Mouse (Mus musculus) forebrain, embryonic 12.5 days (tissue): ENCODE measurements at regions not wholly inside any gene's neighbourhood (a gene's known extent, or its start where the extent isn't known, plus 50 kb on each side); places are given as distances from the start of the nearest gene placed in this dataset.

Experiments
- ATAC-seq: fragments of 200-750 bp; cut with Nextera tagmentation; 2 replicates; pipeline ENCODE4 v1.8.0; 2017; ENCODE audit warnings: moderate TSS enrichment; ENCODE audit not compliant: low FRiP score
- H3K27ac ChIP-seq: fragments of 300-500 bp; sonication (generic); 2 replicates; pipeline ENCODE4 v1.5.1; 2016; ENCODE audit warnings: mild to moderate bottlenecking
- H3K27me3 ChIP-seq: fragments of 300-500 bp; sonication (generic); 2 replicates; pipeline ENCODE4 v1.6.1; 2016; ENCODE audit warnings: mild to moderate bottlenecking
- H3K36me3 ChIP-seq: fragments of 300-500 bp; sonication (generic); replicated peaks from 2 replicates; pipeline ENCODE4 v1.6.1; 2016; ENCODE audit warnings: mild to moderate bottlenecking
- H3K4me1 ChIP-seq: fragments of 300-500 bp; sonication (generic); 2 replicates; pipeline ENCODE4 v1.6.1; 2016
- H3K4me2 ChIP-seq: fragments of 300-500 bp; sonication (generic); 2 replicates; pipeline ENCODE4 v1.6.1; 2016; ENCODE audit warnings: mild to moderate bottlenecking, moderate library complexity
- H3K4me3 ChIP-seq: fragments of 300-500 bp; sonication (generic); replicated peaks from 2 replicates; pipeline ENCODE4 v1.5.1; 2016; ENCODE audit warnings: mild to moderate bottlenecking
- H3K9ac ChIP-seq: fragments of 300-500 bp; sonication (generic); 2 replicates; pipeline ENCODE4 v1.6.1; 2016; ENCODE audit warnings: mild to moderate bottlenecking
- H3K9me3 ChIP-seq: fragments of 300-500 bp; sonication (generic); 2 replicates; pipeline ENCODE4 v1.6.1; 2016
- WGBS: fragments of 180-500 bp; shearing (Covaris S2); methylation state at CpG from one replicate; pipeline ENCODE4 v1.1.7; 2016; 5-methylcytosine and 5-hydroxymethylcytosine counted together

GRCm38 (mm10) chr8:34474593-34474992 lies 363.1 kb upstream of the Gm10131 start:
- H3K27me3 ChIP-seq, result no peaks in the 10 kb centered on the region
- WGBS, result 85% methylated on average over 7 of the region's 7 CpGs

GRCm38 (mm10) chr8:34473769-34474168 lies 362.2 kb upstream of the Gm10131 start:
- Histone ChIP-seq H3K4me2 (no peak overlapping the region), H3K36me3 (no peaks in the 10 kb centered on the region), H3K9me3 (no peaks in the 10 kb centered on the region), H3K9ac (no peak overlapping the region), H3K4me1 (peaks cover 22% of the 10 kb centered on the region), H3K4me3 (no peak overlapping the region), H3K27me3 (no peaks in the 10 kb centered on the region), H3K27ac (no peak overlapping the region)
- no peak for ATAC-seq
- WGBS, result 74% methylated on average over 10 of the region's 10 CpGs

More at GRCm38 (mm10) chr8:34474593-34474992, 363.1 kb upstream of the Gm10131 start:
- H3K4me1 ChIP-seq, result peaks cover 22% of the 10 kb centered on the region
- no peak overlapping the region for H3K27ac ChIP-seq
- ATAC-seq, result no peak
- H3K9ac ChIP-seq, result no peak overlapping the region
- no peak overlapping the region for H3K4me2 ChIP-seq
- H3K9me3 ChIP-seq, result no peaks in the 10 kb centered on the region
- no peaks in the 10 kb centered on the region for H3K36me3 ChIP-seq
- no peak overlapping the region for H3K4me3 ChIP-seq

GRCm38 (mm10) chr8:34473301-34473700 lies 361.8 kb upstream of the Gm10131 start:
- 73% methylated on average over 1 of the region's 1 CpGs for WGBS
- Histone ChIP-seq H3K4me1 (peaks cover 22% of the 10 kb centered on the region), H3K27ac (no peak overlapping the region), H3K27me3 (no peaks in the 10 kb centered on the region), H3K4me3 (no peak overlapping the region), H3K4me2 (no peak overlapping the region), H3K36me3 (no peaks in the 10 kb centered on the region), H3K9ac (no peak overlapping the region), H3K9me3 (no peaks in the 10 kb centered on the region)
- peak; percentile 14; the same call in 1 of the 2 replicates for ATAC-seq

- Histone ChIP-seq H3K4me2 (0 out of 2 replicates have a peak overlapping the region, but pooled peaks have one; percentile 2), H3K9me3 (no peaks in the 10 kb centered on the region), H3K27ac (no peak overlapping the region), H3K4me3 (no peak overlapping the region), H3K9ac (no peak overlapping the region), H3K36me3 (no peaks in the 10 kb centered on the region), H3K4me1 (peaks cover 22% of the 10 kb centered on the region), H3K27me3 (no peaks in the 10 kb centered on the region)
- 19% methylated on average over 6 of the region's 6 CpGs for WGBS
- peak; percentile 78 for ATAC-seq
Measured at GRCm38 (mm10) chr8:34472846-34473245, 361.3 kb upstream of the Gm10131 start.

- Histone ChIP-seq H3K9ac (no peak overlapping the region), H3K27ac (0 out of 2 replicates have a peak overlapping the region, but pooled peaks have one; percentile 9), H3K27me3 (no peaks in the 10 kb centered on the region), H3K36me3 (no peaks in the 10 kb centered on the region), H3K4me3 (no peak overlapping the region), H3K9me3 (no peaks in the 10 kb centered on the region), H3K4me2 (0 out of 2 replicates have a peak overlapping the region, but pooled peaks have one; percentile 2), H3K4me1 (peaks cover 22% of the 10 kb centered on the region)
- WGBS, result 26% methylated on average over 8 of the region's 8 CpGs
- ATAC-seq, result peak; percentile 27; the same call in 1 of the 2 replicates
Measured at GRCm38 (mm10) chr8:34472434-34472833, 360.9 kb upstream of the Gm10131 start.

- H3K4me1 ChIP-seq, result peaks cover 20% of the 10 kb centered on the region
- no peak overlapping the region for H3K27ac ChIP-seq
- no peak overlapping the region for H3K4me2 ChIP-seq
- H3K9ac ChIP-seq, result no peak overlapping the region
- H3K4me3 ChIP-seq, result no peak overlapping the region
- no peaks in the 10 kb centered on the region for H3K36me3 ChIP-seq
- 80% methylated on average over 2 of the region's 2 CpGs for WGBS
- ATAC-seq, result no peak
- H3K9me3 ChIP-seq, result no peaks in the 10 kb centered on the region
- H3K27me3 ChIP-seq, result no peaks in the 10 kb centered on the region
Measured at GRCm38 (mm10) chr8:34469091-34469490, 357.6 kb upstream of the Gm10131 start.

GRCm38 (mm10) chr8:34466786-34467364 lies 355.3 kb upstream of the Gm10131 start:
- H3K36me3 ChIP-seq, result no peaks in the 10 kb centered on the region
- H3K27me3 ChIP-seq, result no peaks in the 10 kb centered on the region
- H3K9me3 ChIP-seq, result no peaks in the 10 kb centered on the region
- no peak overlapping the region for H3K4me2 ChIP-seq
- H3K9ac ChIP-seq, result no peak overlapping the region
- H3K27ac ChIP-seq, result no peak overlapping the region
- ATAC-seq, result no peak
- no peak overlapping the region for H3K4me3 ChIP-seq
- WGBS, result 85% methylated on average over 5 of the region's 5 CpGs
- H3K4me1 ChIP-seq, result no peaks in the 10 kb centered on the region

- 100% methylated on average over 1 of the region's 1 CpGs for WGBS
- H3K9ac ChIP-seq, result no peak overlapping the region
- no peak for ATAC-seq
- no peaks in the 10 kb centered on the region for H3K27me3 ChIP-seq
- no peak overlapping the region for H3K4me3 ChIP-seq
- no peaks in the 10 kb centered on the region for H3K9me3 ChIP-seq
- H3K27ac ChIP-seq, result no peak overlapping the region
- H3K4me1 ChIP-seq, result no peaks in the 10 kb centered on the region
- H3K36me3 ChIP-seq, result no peaks in the 10 kb centered on the region
- H3K4me2 ChIP-seq, result no peak overlapping the region
Measured at GRCm38 (mm10) chr8:34465398-34465797, 353.9 kb upstream of the Gm10131 start.

GRCm38 (mm10) chr8:34462262-34462661 lies 350.7 kb upstream of the Gm10131 start:
- Histone ChIP-seq H3K4me3 (no peak overlapping the region), H3K27me3 (no peaks in the 10 kb centered on the region), H3K36me3 (no peaks in the 10 kb centered on the region), H3K27ac (no peak overlapping the region), H3K4me2 (no peak overlapping the region), H3K9ac (no peak overlapping the region), H3K9me3 (no peaks in the 10 kb centered on the region), H3K4me1 (no peaks in the 10 kb centered on the region)
- 88% methylated on average over 5 of the region's 5 CpGs for WGBS
- ATAC-seq, result no peak

- Histone ChIP-seq H3K4me3 (no peak overlapping the region), H3K36me3 (no peaks in the 10 kb centered on the region), H3K9ac (no peak overlapping the region), H3K4me2 (no peak overlapping the region), H3K27me3 (no peaks in the 10 kb centered on the region), H3K4me1 (no peaks in the 10 kb centered on the region), H3K9me3 (no peaks in the 10 kb centered on the region), H3K27ac (no peak overlapping the region)
- no peak for ATAC-seq
- 85% methylated on average over 8 of the region's 8 CpGs for WGBS
Measured at GRCm38 (mm10) chr8:34458300-34458699, 346.8 kb upstream of the Gm10131 start.

GRCm38 (mm10) chr8:34456543-34456942 lies 345.0 kb upstream of the Gm10131 start:
- Histone ChIP-seq H3K9me3 (0 out of 2 replicates have a peak, but pooled peaks cover 3% of the 10 kb centered on the region), H3K36me3 (no peaks in the 10 kb centered on the region)
- ATAC-seq, result no peak

GRCm38 (mm10) chr8:34455376-34455775 lies 343.8 kb upstream of the Gm10131 start:
- Histone ChIP-seq H3K4me1 (peaks cover 14% of the 10 kb centered on the region), H3K9ac (no peak overlapping the region), H3K4me2 (no peak overlapping the region), H3K36me3 (no peaks in the 10 kb centered on the region), H3K9me3 (0 out of 2 replicates have a peak, but pooled peaks cover 3% of the 10 kb centered on the region), H3K27ac (no peak overlapping the region), H3K4me3 (no peak overlapping the region), H3K27me3 (no peaks in the 10 kb centered on the region)
- 84% methylated on average over 14 of the region's 14 CpGs for WGBS
- no peak for ATAC-seq

More at GRCm38 (mm10) chr8:34456543-34456942, 345.0 kb upstream of the Gm10131 start:
- Histone ChIP-seq H3K27ac (no peak overlapping the region), H3K27me3 (no peaks in the 10 kb centered on the region), H3K4me3 (no peak overlapping the region), H3K9ac (no peak overlapping the region), H3K4me2 (no peak overlapping the region), H3K4me1 (peaks cover 5% of the 10 kb centered on the region)
- 66% methylated on average over 3 of the region's 3 CpGs for WGBS

GRCm38 (mm10) chr8:34452811-34453210 lies 341.3 kb upstream of the Gm10131 start:
- Histone ChIP-seq H3K27ac (no peak overlapping the region), H3K4me2 (no peak overlapping the region), H3K4me1 (peaks cover 17% of the 10 kb centered on the region), H3K27me3 (no peaks in the 10 kb centered on the region), H3K36me3 (no peaks in the 10 kb centered on the region), H3K4me3 (no peak overlapping the region), H3K9me3 (0 out of 2 replicates have a peak, but pooled peaks cover 3% of the 10 kb centered on the region), H3K9ac (no peak overlapping the region)
- 80% methylated on average over 6 of the region's 6 CpGs for WGBS
- no peak for ATAC-seq
